Mouse (Mus musculus): ENCODE measurements around the gene Mpp6. TPM values are rescaled to one million over a fixed set of nuclear protein-coding genes. Genes with fewer than 3 reads are reported as not detected.

Gene Mpp6
- total and polyA plus RNA-seq, 3 experiments: 86.9 to 107 (median 104) TPM

- Histone ChIP-seq H3K4me1 (ENCODE audit: control insufficient read depth in 1 of 2, insufficient read depth in 2 of 2) (peaks cover 0 to 9% of the 10 kb centered on the region in 2 experiments; a peak in 2 of 4 replicates), H3K36me3 (replicated peaks in 1 of 2; ENCODE audit: control insufficient read depth in 1 of 2, insufficient read depth in 1 of 2, low read length in 1 of 2) (no peaks in the 10 kb centered on the region), H3K9ac (ENCODE audit: insufficient read depth, low read depth) (no peak overlapping the region), H3K9me3 (replicated peaks; ENCODE audit: low read length) (no peaks in the 10 kb centered on the region), H3K27me3 (replicated peaks) (no peaks in the 10 kb centered on the region), H3K4me3 (replicated peaks in 1 of 3; ENCODE audit: low read depth in 2 of 3, low read length in 2 of 3, poor library complexity in 1 of 3) (no peak overlapping the region), H3K79me2 (replicated peaks; ENCODE audit: control insufficient read depth, extremely low read depth, insufficient read depth, poor library complexity, severe bottlenecking) (no peaks in the 10 kb centered on the region), H3K27ac (ENCODE audit: insufficient read depth, low read depth) (no peak overlapping the region), H3K4me2 (ENCODE audit: insufficient read depth, low read depth, poor library complexity, severe bottlenecking) (0 out of 2 replicates have a peak overlapping the region, but pooled peaks have one; percentile 7)
- dilution Hi-C loops (cut with MboI; ENCODE audit: extremely low pct_ligation_motif_present, extremely low pct_unique_long_range_greater_than_20kb, low sequenced_read_pairs): no loop called here
- in situ Hi-C loops (cut with MboI; ENCODE audit: low pct_ligation_motif_present, low pct_unique_long_range_greater_than_20kb, low sequenced_read_pairs): no loop called here
- DNase-seq (ENCODE audit: extremely low read depth): no peak
- TF ChIP-seq USF2 (conservative IDR thresholded peaks at IDR 0.05; ENCODE audit: low read depth, low read length) (no peak), ZKSCAN1 (IDR thresholded peaks at IDR 0.05; ENCODE audit: borderline replicate concordance, low read depth, low read length) (no peak), CHD1 (IDR thresholded peaks at IDR 0.05; ENCODE audit: low read depth, low read length) (no peak), SMC3 (IDR thresholded peaks at IDR 0.05; ENCODE audit: low read depth, low read length) (no peak), ZMIZ1 (IDR thresholded peaks at IDR 0.05; ENCODE audit: low read depth, low read length) (no peak), MEF2A (IDR thresholded peaks at IDR 0.05; ENCODE audit: borderline replicate concordance, low read depth, low read length) (peak; percentile 50; the same call in 1 of the 2 replicates), ETS1 (conservative IDR thresholded peaks at IDR 0.05; ENCODE audit: low read depth, low read length) (0 out of 2 replicates have a peak, but pooled peaks have one; percentile 36), IRF4 (IDR thresholded peaks at IDR 0.05; ENCODE audit: low read depth, low read length) (0 out of 2 replicates have a peak, but pooled peaks have one; percentile 17), MAFK (IDR thresholded peaks at IDR 0.05; ENCODE audit: insufficient replicate concordance, low read length) (0 out of 2 replicates have a peak, but pooled peaks have one; percentile 9), BHLHE40 (IDR thresholded peaks at IDR 0.05; ENCODE audit: low read depth, low read length) (0 out of 2 replicates have a peak, but pooled peaks have one; percentile 16), USF1 (IDR thresholded peaks at IDR 0.05; ENCODE audit: low read depth, low read length) (no peak)
Observed at GRCm38 (mm10) chr6:50080431-50080830, 29.6 kb upstream of the Mpp6 start.

- H3K36me3 ChIP-seq (replicated peaks in 1 of 2; ENCODE audit: control insufficient read depth in 1 of 2, insufficient read depth in 1 of 2, low read length in 1 of 2): no peaks in the 10 kb centered on the region
- no peaks in the 10 kb centered on the region for H3K27me3 ChIP-seq (replicated peaks)
- H3K9ac ChIP-seq (ENCODE audit: insufficient read depth, low read depth): no peak overlapping the region
- no peak overlapping the region for H3K27ac ChIP-seq (ENCODE audit: insufficient read depth, low read depth)
- H3K79me2 ChIP-seq (replicated peaks; ENCODE audit: control insufficient read depth, extremely low read depth, insufficient read depth, poor library complexity, severe bottlenecking): no peaks in the 10 kb centered on the region
- no peak for DNase-seq (ENCODE audit: extremely low read depth)
- H3K4me3 ChIP-seq (replicated peaks in 1 of 3; ENCODE audit: low read depth in 2 of 3, low read length in 2 of 3, poor library complexity in 1 of 3): no peak overlapping the region
- no peaks in the 10 kb centered on the region for H3K9me3 ChIP-seq (replicated peaks; ENCODE audit: low read length)
- peaks cover 0 to 3% of the 10 kb centered on the region in 2 experiments; a peak in 1 of 4 replicates for H3K4me1 ChIP-seq (ENCODE audit: control insufficient read depth in 1 of 2, insufficient read depth in 2 of 2)
- dilution Hi-C loops (cut with MboI; ENCODE audit: extremely low pct_ligation_motif_present, extremely low pct_unique_long_range_greater_than_20kb, low sequenced_read_pairs): no loop called here
- TF ChIP-seq CHD1 (IDR thresholded peaks at IDR 0.05; ENCODE audit: low read depth, low read length): no peak
- TF ChIP-seq SMC3 (IDR thresholded peaks at IDR 0.05; ENCODE audit: low read depth, low read length): no peak
- no peak for TF ChIP-seq MYC (IDR thresholded peaks at IDR 0.05; ENCODE audit: low read depth, low read length)
- H3K4me2 ChIP-seq (ENCODE audit: insufficient read depth, low read depth, poor library complexity, severe bottlenecking): no peak overlapping the region
- in situ Hi-C loops (cut with MboI; ENCODE audit: low pct_ligation_motif_present, low pct_unique_long_range_greater_than_20kb, low sequenced_read_pairs): no loop called here
Observed at GRCm38 (mm10) chr6:50085206-50085605, 24.8 kb upstream of the Mpp6 start.

- dilution Hi-C loops (cut with MboI; ENCODE audit: extremely low pct_ligation_motif_present, extremely low pct_unique_long_range_greater_than_20kb, low sequenced_read_pairs): no loop called here
- in situ Hi-C loops (cut with MboI; ENCODE audit: low pct_ligation_motif_present, low pct_unique_long_range_greater_than_20kb, low sequenced_read_pairs): no loop called here
- H3K27me3 ChIP-seq (replicated peaks): no peaks in the 10 kb centered on the region
- no peaks in the 10 kb centered on the region for H3K36me3 ChIP-seq (replicated peaks in 1 of 2; ENCODE audit: control insufficient read depth in 1 of 2, insufficient read depth in 1 of 2, low read length in 1 of 2)
- H3K79me2 ChIP-seq (replicated peaks; ENCODE audit: control insufficient read depth, extremely low read depth, insufficient read depth, poor library complexity, severe bottlenecking): no peaks in the 10 kb centered on the region
- H3K9me3 ChIP-seq (replicated peaks; ENCODE audit: low read length): no peaks in the 10 kb centered on the region
- H3K4me3 ChIP-seq (replicated peaks in 1 of 3; ENCODE audit: low read depth in 2 of 3, low read length in 2 of 3, poor library complexity in 1 of 3): no peak overlapping the region
- TF ChIP-seq MAFK (IDR thresholded peaks at IDR 0.05; ENCODE audit: insufficient replicate concordance, low read length) (peak; percentile 72; the same call in 1 of the 2 replicates), UBTF (IDR thresholded peaks at IDR 0.05; ENCODE audit: low read depth, low read length) (no peak)
- no peak overlapping the region for H3K27ac ChIP-seq (ENCODE audit: insufficient read depth, low read depth)
- no peak overlapping the region for H3K4me2 ChIP-seq (ENCODE audit: insufficient read depth, low read depth, poor library complexity, severe bottlenecking)
- no peak for DNase-seq (ENCODE audit: extremely low read depth)
- H3K4me1 ChIP-seq (ENCODE audit: control insufficient read depth in 1 of 2, insufficient read depth in 2 of 2): no peaks in the 10 kb centered on the region
- H3K9ac ChIP-seq (ENCODE audit: insufficient read depth, low read depth): no peak overlapping the region
Observed at GRCm38 (mm10) chr6:50089333-50089732, 20.7 kb upstream of the Mpp6 start.

Data from CH12.LX (cell line).